Mouse (Mus musculus) embryonic fibroblast, embryonic 13.5 days (primary cell): ENCODE data around the gene Thsd4.
"Not testable (repeated sequence)": the region's sequence is repeated elsewhere in the genome, so short reads cannot be mapped to it uniquely, and the experiment has no call there.

Source experiments
- CTCF ChIP-seq: IDR thresholded peaks from 2 replicates; pipeline ENCODE4 v1.5.1; 2011; ENCODE audit warnings: mild to moderate bottlenecking, control low read depth, low read length, moderate library complexity, borderline replicate concordance; ENCODE audit not compliant: insufficient read depth
- POLR2A ChIP-seq: IDR thresholded peaks from 2 replicates; pipeline ENCODE4 v1.6.1; 2011; ENCODE audit warnings: low read depth, mild to moderate bottlenecking, control low read depth, low read length, moderate library complexity

DNA sequence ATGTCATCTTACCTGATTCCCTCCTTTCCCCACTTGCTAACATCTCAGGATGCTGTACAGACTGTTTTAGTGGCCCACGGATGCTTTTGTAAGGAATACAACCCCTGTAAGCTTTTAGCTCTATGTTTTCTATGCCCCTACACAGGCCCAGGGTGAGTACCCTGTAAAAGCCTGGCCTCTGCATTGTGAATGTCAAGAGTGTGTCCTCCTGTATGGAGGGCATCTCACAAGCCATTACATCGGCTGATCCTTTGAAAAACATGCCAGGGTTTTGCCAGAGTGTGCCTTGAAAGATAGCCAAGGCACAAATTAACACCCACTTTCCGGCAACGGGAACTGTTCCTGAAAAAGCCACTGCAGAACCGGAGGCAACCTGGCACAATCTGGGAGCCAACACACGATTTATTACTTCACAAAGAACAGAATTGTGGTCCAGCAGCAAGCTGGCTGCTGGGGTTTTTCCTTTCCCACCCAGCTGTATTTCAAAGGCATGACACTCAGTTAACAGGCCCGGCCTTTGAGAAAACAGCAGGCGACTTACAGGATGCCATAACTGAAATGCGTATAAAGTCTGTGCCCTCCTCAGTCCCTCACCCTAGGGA, 349.3 kb downstream of the Thsd4 start:
- TF ChIP-seq CTCF, POLR2A: not testable (repeated sequence)
